Mouse (Mus musculus): ENCODE results near the gene Gtpbp3.
"Not testable (repeated sequence)": the region's sequence is repeated elsewhere in the genome, so short reads cannot be mapped to it uniquely, and the experiment has no call there.

The Gtpbp3 gene

DNA sequence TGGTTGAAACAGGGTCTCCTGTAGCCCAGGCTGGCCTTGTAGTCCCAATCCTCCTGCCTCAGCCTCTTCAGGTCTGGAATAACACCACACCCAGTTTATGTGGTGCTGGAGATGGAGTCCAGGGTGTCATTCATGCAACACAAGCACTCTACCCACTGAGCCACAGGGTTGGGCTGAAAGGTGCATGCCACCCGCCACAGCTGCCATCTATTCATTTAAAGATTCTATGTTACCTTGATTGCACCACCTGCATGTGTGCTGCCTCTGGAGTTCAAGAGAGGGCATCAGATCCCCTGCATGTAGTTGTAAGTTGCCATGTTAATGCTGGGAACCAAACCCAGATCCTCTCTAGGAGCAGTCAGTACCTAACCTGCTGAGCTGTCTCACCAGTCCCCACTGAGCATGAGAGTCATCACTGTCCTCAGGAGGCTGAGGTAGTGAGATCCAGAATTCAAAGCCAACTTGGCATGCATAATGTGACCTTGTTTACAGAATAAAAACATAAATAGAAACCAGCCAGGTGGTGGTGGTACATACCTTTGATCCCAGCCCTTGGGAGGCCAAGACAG lies 9.3 kb downstream of the Gtpbp3 start:
- CTCF ChIA-PET: no interaction called here

DNA sequence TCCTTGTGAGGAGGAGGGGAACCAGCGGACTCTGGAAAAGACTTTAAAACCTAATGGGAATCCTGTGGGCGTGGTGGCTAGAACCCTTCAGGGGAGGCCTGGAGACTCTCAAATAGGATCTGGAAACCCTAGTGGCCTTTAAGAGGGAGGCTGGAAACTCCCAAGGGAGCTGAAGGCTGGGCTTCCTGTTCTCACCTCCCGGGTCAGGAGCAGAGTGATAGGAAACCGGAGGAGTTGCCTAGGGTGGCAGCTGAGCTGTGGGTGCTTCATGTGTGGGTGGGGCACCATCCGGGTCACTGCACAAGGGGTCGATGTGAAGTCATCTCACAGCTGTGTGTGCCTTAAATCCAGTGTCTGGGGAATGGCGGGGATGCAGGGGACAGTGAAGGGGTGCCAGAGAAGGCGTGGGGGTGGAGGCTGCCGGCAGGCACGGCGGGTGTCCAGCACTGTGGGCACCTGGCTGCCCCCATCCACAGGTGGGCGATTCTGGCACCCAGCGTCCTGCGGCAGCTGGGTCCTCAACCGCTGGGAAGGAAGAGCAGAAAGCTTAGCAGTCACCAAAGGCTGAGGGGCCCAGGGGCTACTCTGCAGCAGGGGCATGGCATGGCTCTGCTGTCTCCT lies 10.1 kb downstream of the Gtpbp3 start:
- CTCF ChIA-PET: no interaction called here

DNA sequence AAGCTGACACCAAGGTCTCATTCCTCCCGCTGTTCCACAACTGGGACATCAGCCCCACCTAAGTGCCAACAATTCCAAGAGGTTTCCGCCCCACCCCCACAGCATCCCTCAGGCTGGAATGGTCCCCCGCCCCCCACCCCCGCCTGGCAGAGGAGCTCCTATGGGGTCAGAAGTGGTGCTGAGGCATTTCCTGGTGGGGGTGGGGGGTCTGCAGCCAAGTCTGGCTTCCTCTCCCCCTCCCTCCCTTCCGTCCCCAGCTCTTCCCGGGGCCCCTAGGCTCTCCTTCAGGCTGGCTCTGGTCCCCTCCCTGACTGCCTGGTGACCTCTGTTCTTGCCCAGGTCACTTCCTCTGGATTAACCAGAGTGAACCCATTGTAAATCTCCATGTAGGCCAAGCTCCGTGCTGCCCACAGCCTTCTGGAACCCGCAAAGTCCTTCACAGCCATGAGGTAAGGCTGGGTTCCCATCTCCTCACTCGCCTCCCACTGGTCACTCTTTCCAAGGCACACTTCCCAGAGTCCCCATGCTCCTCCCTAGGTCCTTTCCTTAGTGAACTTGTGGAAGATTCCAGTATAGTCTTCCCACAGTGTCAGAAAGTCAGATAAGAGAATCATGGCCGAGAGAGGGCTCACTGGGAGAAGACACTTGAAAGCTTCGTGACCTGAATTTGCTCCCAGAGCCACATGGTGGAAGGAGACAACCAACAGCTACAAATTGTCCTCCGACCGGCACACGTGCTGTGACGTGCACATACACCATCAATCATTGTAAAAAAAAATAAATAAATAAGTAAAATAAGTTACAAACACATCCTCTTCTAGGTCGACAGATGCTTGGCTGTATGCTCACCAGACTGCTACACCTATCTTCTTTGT lies 11.2 kb downstream of the Gtpbp3 start:
- CTCF ChIA-PET: interaction anchor here (0.6 kb wide), 1 partner anchor 56 kb away, joined by 8 read pairs; no protein-coding TSS in a partner anchor

DNA sequence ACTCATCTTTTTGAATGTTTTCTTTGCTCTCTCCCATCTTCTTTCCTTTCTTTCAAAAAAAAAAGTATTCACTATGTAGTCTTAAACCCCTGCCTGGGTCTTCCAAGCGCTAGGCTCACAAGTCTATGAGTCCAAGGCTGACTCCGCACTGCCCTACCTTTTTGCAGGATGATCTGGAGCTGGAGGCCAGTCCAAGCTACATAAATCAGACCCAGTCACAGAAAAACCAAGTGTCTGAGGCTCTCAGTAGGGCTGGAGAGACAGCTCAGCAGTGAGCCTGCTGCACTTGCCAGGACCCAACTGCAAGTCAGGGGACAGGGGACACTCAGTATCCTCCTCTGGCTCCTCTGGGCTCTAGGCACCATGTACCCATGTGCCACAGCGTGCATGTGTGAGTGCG lies 16.4 kb downstream of the Gtpbp3 start:
- CTCF ChIA-PET: no interaction called here

DNA sequence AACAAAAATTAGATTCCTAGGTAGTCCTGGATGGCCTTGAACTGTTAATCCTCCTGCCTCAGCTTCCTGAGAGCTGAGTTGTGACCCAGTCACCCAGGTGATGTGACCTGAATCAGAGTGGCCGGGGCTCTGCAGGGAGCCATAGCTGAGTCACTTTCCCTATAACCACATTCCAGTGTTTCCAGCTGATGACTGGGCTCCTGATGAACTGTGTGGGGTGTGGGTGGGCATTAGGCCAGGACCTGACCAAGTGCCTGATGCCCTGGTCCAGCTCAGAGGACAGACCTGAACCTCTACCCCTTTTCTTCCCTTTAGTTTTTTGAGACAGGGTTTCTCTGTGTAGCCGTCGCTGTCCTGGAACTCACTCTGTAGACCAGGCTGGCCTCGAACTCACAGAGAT lies 17.4 kb downstream of the Gtpbp3 start:
- CTCF ChIA-PET: no interaction called here

DNA sequence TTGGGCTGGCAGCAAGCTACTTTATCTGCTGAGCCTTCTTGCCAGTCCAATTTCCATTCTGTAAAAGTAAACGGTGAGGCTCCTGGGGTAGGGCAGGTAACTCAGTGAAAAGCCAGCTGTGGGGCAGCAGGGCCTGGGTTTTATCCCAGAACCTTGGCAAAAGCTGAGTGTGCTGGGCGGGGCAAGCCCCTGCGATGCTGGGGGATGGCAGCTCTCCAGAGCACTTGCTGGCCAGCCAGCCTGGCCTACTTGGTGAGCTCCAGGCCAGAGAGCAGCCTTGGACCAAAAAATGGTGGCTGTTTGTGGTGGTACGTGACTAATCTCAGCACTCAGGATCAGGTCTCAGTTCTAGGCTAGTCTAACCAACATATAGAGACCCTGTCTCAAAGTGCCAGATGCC lies 18.1 kb downstream of the Gtpbp3 start:
- CTCF ChIA-PET: no interaction called here

DNA sequence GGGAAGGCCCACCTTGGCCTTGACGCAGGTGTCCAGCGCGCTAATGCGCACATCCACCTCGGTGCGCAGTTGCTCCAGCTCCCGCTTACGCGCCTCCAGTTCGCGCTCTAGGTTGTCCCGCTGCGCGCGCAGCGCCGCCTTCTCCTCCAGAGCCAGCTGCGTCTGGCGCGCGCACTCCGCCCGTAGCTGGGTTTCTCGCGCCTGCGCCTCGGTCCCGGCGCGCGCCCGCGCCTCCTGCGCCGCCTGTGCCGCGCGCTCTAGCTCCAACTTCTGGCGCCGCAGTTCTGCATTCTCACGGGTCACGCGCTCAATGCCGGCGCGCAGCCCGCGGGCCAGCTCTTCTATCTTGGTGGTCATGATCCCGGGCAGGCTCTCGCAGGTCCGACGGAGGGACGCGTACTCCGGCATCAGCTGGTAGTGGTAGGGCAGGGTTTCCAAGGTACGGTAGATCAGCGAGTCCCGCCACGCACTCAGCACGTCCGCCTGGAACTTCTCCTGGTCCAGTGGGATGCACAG lies 19.7 kb downstream of the Gtpbp3 start:
- CTCF ChIA-PET: no interaction called here

DNA sequence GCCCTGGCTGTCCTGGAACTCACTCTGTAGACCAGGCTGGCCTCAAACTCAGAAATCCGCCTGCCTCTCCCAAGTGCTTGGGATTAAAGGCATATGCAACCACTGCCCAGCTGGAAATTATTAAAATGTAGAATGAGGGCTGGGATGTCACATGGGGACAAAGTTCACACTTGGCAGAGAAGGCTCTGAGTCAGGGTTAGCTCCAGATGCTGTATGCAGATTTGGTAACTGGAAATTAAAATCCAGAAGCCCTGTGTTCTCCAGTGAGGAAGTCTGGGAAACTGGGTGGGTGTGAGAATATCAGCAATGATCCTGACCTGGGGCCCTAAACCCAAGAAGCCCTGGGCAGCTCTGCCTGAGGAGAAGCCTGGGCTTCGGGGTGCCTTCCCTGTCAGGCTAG lies 21.4 kb downstream of the Gtpbp3 start:
- CTCF ChIA-PET: no interaction called here

DNA sequence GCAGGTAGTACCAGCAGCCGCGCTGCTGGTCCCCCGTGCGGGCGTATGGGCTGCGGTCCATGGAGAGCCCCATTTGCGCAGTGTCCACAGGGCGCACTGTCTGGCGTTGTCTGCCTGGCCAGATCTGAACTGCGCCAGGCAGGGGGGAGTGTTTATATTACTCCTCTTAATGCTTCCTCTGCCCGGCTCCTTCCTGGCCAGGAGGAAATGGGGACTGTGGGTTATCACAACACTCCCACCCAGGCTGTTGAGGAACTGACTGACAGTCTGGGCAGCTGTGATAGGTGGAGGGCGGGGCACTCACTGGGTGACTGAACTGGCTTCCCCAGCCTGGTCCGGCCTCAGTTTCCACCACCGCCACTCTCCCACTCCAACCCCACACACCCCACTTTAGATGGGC lies 23.7 kb downstream of the Gtpbp3 start, which contains the start of gene Plvap:
Gene Plvap (minus strand): TSS at position 109 of the 400 bp plus-strand sequence.
- CTCF ChIA-PET: interaction anchor here (0.6 kb wide), 1 partner anchor 623 kb away, joined by 3 read pairs; no protein-coding TSS in a partner anchor

DNA sequence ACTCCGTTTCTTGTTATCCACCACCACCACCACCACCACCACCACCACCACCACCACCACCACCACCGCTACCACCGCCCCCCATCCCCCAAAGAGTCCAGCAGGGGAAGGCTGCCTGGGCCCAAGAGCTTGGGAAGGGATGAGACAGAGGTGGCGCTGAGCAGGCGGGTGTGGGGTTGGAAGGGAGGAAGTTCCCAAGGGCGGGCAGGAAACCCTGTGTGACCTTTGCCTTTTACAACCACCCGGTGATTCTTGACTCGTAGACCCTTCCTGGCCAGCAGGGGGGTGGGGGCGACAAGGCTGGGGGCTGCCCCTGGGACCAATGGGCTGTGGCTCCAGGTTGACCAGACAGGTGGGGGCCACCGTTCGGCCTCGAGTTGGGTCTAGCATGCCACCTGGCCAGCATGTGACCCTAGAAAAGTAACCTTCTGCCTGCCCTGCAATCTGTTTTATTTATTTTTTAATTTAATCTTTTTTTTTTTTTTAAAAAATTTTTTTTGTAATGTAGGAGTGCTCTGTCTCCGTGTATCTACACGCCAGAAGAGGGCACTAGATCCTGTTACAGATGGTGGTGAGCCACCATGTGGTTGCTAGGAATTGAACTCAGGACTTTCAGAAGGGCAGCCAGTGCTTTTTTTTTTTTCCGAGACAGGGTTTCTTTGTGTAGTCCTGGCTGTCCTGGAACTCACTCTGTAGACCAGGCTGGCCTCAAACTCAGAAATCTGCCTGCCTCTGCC lies 25.3 kb downstream of the Gtpbp3 start:
- CTCF ChIA-PET: interaction anchor here (0.6 kb wide), 2 partner anchors 11 to 14 kb away, joined by 4 to 13 read pairs; no protein-coding TSS in a partner anchor

DNA sequence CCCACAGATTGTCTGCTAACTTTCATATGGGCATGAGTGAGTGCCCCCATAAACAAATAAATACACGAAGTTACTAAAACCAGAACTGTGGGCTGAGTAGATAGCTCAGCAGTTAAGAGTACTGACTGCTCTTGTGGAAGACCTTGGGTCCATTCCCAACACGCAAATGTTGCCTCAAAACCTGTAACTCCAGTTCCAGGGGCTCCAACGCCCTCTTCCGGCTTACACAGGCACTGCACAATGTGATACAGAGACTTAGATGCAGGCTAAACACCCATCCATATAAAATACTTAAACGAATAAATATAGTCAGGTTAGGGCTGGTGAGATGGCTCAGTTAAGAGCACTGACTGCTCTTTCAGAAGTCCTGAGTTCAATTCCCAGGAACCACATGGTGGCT lies 27.1 kb downstream of the Gtpbp3 start:
- CTCF ChIA-PET: no interaction called here

DNA sequence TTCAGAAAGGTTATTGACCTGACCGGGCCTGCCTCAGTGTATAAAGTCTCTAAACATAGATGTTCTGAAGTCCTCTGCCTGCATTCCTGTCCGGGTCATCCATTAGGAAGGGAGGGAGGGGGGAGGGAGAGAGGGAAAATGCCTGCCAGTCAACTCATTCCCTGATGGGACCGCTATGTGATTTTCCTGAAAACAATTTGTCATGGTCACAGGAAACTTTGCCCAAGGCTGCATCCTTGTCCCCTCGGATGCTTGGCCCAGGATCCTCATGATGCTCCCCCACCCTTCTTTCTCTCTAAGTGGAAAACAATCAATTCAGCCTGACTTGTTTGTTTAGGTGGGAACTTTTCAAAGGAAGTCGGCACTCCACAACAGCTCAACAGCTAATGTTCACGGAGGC lies 28.9 kb downstream of the Gtpbp3 start:
- CTCF ChIA-PET: no interaction called here

DNA sequence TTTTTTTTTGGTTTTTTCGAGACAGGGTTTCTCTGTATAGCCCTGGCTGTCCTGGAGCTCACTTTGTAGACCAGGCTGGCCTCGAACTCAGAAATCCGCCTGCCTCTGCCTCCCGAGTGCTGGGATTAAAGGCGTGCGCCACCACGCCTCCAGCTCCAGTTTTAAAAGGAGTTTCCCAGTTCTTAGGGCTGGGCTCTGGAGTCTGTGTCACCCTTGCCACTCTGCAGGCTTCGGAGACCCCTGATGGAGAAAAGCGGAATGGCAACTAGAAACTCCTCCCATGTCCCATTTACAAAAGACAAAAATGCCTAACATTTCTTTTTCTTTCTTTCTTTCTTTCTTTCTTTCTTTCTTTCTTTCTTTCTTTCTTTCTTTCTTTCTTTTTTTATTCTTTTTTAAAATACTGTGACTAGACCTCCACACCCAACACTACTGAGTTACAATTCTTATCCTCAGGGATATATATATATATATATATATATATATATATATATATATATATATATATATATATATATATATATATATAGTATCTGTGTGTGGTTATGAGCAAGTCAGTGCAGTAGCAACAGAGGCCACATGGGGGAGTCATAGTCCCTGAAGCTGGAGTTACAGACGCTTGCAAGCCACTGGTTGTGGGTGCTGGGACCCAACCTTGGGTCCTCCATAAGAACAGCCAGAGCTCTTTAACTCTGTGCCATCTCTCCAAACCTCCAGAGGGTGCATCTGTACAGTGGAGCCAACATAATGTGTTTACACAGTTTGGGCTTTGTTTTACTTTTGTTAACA lies 31.3 kb downstream of the Gtpbp3 start:
- CTCF ChIA-PET: not testable (repeated sequence)

DNA sequence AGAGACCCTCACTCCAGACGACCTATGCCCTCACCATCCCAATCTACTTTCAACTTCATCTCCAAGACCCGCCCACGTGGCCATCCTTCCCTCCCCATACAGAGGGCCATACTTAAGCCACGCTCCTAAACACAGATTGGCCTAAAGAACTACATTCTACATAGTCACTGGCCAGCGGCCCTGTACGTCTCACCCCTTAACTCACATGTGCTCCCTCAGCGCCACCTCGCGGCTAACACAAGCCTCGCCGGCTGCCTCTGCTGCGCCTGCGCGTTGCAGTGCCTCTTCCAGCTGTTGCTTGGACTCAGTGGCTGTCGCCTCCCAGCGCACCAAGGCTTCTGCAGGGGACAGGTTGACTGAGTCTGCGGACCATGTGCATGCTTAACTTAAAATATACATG lies 33.7 kb downstream of the Gtpbp3 start:
- CTCF ChIA-PET: interaction anchor here (0.6 to 1.1 kb wide), 2 partner anchors 27 to 80 kb away, joined by 3 to 4 read pairs; no protein-coding TSS in a partner anchor

DNA sequence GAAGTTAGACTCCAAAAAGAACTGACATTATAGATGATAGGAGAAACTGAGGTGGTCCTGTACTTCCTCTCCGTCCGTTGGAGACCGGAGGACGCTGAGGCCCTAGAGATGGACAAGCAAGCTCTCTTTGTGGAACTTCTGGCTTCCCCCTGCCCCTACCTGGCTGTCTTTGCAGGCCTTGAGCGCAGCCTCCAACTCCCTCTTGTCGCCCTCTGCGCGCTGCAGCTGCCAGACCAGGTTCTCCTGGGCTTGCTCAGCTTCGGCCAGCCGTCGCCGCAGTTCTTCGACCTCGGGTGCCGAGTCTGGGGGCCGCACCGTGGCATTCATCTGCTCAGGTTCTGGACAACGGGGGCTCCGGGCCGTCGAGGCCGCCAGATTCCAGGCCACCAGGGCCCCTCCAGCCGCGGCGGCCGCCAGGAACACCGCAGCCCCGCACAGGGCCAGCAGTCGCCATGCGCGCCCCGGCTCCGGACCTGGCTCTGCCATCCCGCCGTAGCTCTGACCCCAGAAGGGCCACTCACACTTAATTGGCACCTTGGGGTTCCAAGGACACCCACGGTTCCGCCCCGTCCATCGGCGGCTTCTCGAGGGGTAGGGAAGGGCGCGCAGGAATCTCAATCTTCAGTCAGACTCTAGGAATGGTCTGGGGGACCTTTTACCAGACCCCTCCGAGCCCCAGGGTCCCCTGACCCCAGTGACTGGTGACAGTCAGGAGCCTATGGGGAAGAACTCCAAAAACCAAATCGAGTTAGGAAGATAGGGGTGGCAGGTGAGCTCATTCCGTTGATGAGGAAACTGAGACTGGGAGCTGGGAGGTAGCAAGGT lies 37.5 kb downstream of the Gtpbp3 start, which contains the start of gene Ccdc194:
Gene Ccdc194 (minus strand): TSS at position 486 of the 825 bp plus-strand sequence.
- CTCF ChIA-PET: interaction anchor here (0.6 kb wide), 1 partner anchor 34 kb away, joined by 3 read pairs; no protein-coding TSS in a partner anchor

DNA sequence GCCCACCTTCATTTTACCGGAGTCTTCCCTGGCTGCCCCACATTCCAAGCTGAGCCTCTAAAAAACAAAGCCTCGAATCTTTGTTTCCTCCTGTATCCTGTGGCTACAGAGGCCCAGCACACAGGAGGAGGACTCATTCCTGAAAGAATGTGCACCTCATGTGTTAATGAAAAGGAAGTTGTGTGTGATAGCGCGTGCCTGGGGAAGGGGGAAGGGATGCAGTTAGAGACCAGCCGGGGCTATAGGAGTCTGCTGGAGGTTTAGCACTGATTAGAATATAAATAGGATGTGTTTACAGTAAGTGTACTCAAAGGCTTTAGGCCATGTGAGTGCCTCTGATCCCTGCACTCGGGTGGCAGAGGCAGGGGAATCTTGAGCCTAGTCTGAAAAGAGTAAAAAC lies 38.4 kb downstream of the Gtpbp3 start:
- CTCF ChIA-PET: interaction anchor here (0.6 kb wide), 1 partner anchor 13 kb away, joined by 4 read pairs; no protein-coding TSS in a partner anchor

DNA sequence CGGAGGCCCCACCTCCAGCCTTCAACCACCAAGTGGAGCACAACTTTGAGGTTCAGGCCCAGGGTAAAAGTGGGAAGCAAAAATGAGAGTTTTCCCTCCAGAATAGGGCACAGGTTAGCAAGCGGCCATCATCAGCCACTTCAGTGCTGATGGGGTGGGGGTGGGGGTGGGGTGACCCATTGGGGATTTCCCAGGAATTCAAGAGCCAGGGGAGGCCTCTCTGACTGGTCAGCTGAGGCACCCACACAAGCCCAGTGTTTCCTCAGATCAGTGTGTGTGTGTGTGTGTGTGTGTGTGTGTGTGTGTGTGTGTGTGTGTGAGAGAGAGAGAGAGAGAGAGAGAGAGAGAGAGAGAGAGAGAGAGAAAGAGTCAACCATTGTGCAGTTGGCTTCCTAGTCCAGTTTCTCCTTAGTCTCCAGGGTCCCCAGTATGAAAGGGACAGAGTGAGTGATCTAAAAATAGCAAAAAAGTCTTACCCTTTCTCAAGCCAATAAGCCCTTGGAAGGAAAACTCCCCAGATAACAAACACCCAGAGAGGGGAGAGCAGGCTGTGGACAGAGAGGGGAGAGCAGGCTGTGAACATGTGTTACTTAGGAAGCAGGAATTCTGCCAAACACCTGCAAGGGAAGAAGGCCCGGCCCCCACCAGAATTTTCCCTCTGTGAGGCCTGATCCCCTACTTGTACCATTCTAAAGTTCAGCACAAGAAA lies 39.4 kb downstream of the Gtpbp3 start:
- CTCF ChIA-PET: interaction anchor here (0.6 kb wide), 1 partner anchor 14 kb away, joined by 4 read pairs; no protein-coding TSS in a partner anchor

DNA sequence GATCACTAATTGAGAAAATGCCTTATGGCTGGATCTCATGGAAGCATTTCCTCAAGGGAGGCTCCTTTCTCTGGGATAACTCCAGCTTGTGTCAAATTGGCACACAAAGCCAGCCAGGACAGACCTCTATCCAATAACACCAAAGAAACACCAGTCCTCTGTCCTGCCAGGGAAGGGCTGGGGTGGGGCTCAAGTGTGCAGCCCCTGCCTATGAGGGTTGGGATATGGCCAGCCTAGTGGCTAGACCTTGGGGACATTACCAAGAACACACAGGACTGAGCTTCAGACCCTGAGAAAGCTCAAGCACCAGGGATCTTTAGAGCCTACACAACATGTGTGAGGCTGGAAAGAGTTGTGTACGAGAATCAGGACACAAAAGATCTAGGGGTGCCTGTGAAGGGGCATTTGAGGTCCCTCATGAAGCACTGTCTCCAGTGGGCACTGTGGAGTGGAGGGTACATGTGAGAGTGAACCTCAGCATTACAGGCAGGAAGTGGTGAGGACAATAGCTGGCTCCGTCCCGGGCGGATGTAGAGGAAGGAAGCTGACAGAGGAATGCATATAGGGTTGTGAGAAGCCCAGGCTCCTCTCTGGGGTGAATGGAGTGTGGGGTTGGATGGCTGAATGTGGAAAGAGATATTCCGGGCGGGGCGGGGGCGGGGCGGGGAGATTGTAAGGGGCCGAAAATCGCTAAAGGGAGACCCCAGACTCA lies 40.6 kb downstream of the Gtpbp3 start:
- CTCF ChIA-PET: interaction anchor here (0.7 kb wide), 1 partner anchor 157 kb away, joined by 3 read pairs; no protein-coding TSS in a partner anchor

Data from spleen, embryonic (tissue).